ENCODE assay signal across 16 mouse cellular contexts in the genomic region with DNA sequence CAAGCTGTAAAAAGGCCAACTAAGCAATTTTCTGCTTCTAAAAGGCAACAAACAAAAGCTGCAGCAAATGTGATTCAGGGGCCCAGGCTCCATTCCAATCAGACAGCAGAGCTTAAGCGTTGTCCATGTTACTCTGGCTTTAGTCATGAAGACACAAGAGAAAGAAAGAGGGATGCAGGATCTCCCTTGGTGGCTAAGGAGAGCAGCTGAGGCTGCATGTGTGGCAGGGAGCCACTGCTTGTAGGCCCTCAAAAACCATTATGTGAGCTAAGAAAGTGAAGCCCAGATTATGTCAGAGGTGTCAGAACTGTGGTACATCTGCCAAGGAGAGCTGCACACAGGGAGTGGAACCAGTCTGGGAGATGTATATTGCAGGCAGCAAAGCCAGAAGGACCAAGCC. TPM values are rescaled to one million over a fixed set of nuclear protein-coding genes. Genes with fewer than 3 reads are reported as not detected.
A peak's percentile ranks its signal among the peaks of the same experiment; 100 is the strongest.
DNase-seq lines count a peak whose midpoint lies in the region; ATAC-seq lines count a peak whose summit lies in the region.
"Had no signal": no experiment of that assay in that cellular context is flagged by ENCODE, and none has a peak within 500 bp of the region (broad histone marks: within the 10 kb centered on the region; RNA-seq: fewer than 3 reads in every experiment).

No protein-coding gene starts in this region.

- H3K4me1 ChIP-seq in midbrain, embryonic 16.5 days (ENCODE audit: control insufficient read depth, insufficient read depth, low read length), result peaks cover 2% of the 10 kb centered on the region; the same call in 1 of the 2 replicates
- no peaks in the 10 kb centered on the region; the same call in 1 of the 2 replicates for H3K4me1 ChIP-seq in midbrain, embryonic 10.5 days
- no peaks in the 10 kb centered on the region; the same call in 1 of the 2 replicates for H3K4me1 ChIP-seq in hindbrain, embryonic 16.5 days (ENCODE audit: control insufficient read depth, insufficient read depth, low read depth, low read length)
- no peaks in the 10 kb centered on the region for H3K4me1 ChIP-seq in heart, embryonic 10.5 days
- H3K4me1 ChIP-seq: embryonic facial prominence, embryonic 13.5 days; heart, embryonic 15.5 days; limb, embryonic 10.5 days; liver, embryonic 13.5 days; megakaryocyte, embryonic 14.5 days had no signal

- H3K4me3 ChIP-seq in midbrain, embryonic 16.5 days (ENCODE audit: low read depth, low read length), result no peak overlapping the region
- no peak overlapping the region for H3K4me3 ChIP-seq in midbrain, embryonic 10.5 days
- no peak overlapping the region for H3K4me3 ChIP-seq in hindbrain, embryonic 16.5 days (ENCODE audit: low read length)
- no peak overlapping the region for H3K4me3 ChIP-seq in heart, embryonic 10.5 days
- H3K4me3 ChIP-seq: embryonic facial prominence, embryonic 13.5 days; heart, embryonic 15.5 days; limb, embryonic 10.5 days; liver, embryonic 13.5 days; megakaryocyte, embryonic 14.5 days had no signal

- no peak overlapping the region for H3K4me2 ChIP-seq in midbrain, embryonic 16.5 days (ENCODE audit: low read length)
- no peak overlapping the region for H3K4me2 ChIP-seq in hindbrain, embryonic 16.5 days (ENCODE audit: low read length)
- H3K4me2 ChIP-seq: embryonic facial prominence, embryonic 13.5 days; heart, embryonic 15.5 days; liver, embryonic 13.5 days had no signal

- no peaks in the 10 kb centered on the region for H3K36me3 ChIP-seq in midbrain, embryonic 16.5 days (ENCODE audit: control insufficient read depth, insufficient read depth, low read length)
- peaks cover 12% of the 10 kb centered on the region for H3K36me3 ChIP-seq in midbrain, embryonic 10.5 days
- no peaks in the 10 kb centered on the region for H3K36me3 ChIP-seq in hindbrain, embryonic 16.5 days (ENCODE audit: control insufficient read depth, insufficient read depth, low read length)
- peaks cover 3% of the 10 kb centered on the region; the same call in 1 of the 2 replicates for H3K36me3 ChIP-seq in heart, embryonic 10.5 days
- H3K36me3 ChIP-seq: heart, embryonic 15.5 days; liver, embryonic 13.5 days had no signal

- DNase-seq in frontal cortex, adult 2 months (ENCODE audit: extremely low spot score in 1 of 2, low spot score in 1 of 2), result no peak
- no peak for DNase-seq in midbrain, embryonic 10.5 days (ENCODE audit: low spot score)
- DNase-seq in telencephalon, adult 2 months (ENCODE audit: low read depth, low spot score), result peak; percentile 17
- no peak for DNase-seq in heart, embryonic 10.5 days (ENCODE audit: low spot score)
- DNase-seq: cerebellum, postnatal 36 days; layer of hippocampus, adult 9-11 months; liver, embryonic 13.5 days; right cerebral cortex, postnatal 25 days had no signal

- no peaks in the 10 kb centered on the region; the same call in 1 of the 2 replicates for H3K9me3 ChIP-seq in midbrain, embryonic 16.5 days (replicated peaks; ENCODE audit: control insufficient read depth, low read length, poor library complexity, severe bottlenecking)
- H3K9me3 ChIP-seq in midbrain, embryonic 10.5 days (replicated peaks), result no peaks in the 10 kb centered on the region
- H3K9me3 ChIP-seq in hindbrain, embryonic 16.5 days (ENCODE audit: control insufficient read depth, low read length), result no peaks in the 10 kb centered on the region
- H3K9me3 ChIP-seq in heart, embryonic 10.5 days, result no peaks in the 10 kb centered on the region
- H3K9me3 ChIP-seq: embryonic facial prominence, embryonic 13.5 days; heart, embryonic 15.5 days; limb, embryonic 10.5 days; liver, embryonic 13.5 days had no signal

- no peak overlapping the region for H3K9ac ChIP-seq in midbrain, embryonic 16.5 days (ENCODE audit: low read depth, low read length)
- H3K9ac ChIP-seq in hindbrain, embryonic 16.5 days (ENCODE audit: low read depth, low read length), result no peak overlapping the region
- H3K9ac ChIP-seq: embryonic facial prominence, embryonic 13.5 days; heart, embryonic 15.5 days; liver, embryonic 13.5 days had no signal

- peak; percentile 82 for ATAC-seq in frontal cortex, adult (ENCODE audit: low TSS enrichment)
- ATAC-seq in midbrain, embryonic 16.5 days, result peak; percentile 37
- peak; percentile 82 for ATAC-seq in hindbrain, embryonic 16.5 days

- H3K27ac ChIP-seq in midbrain, embryonic 16.5 days (ENCODE audit: low read length), result no peak overlapping the region
- no peak overlapping the region for H3K27ac ChIP-seq in midbrain, embryonic 10.5 days (replicated peaks)
- H3K27ac ChIP-seq in hindbrain, embryonic 16.5 days (ENCODE audit: low read depth, low read length), result peak overlapping the region; percentile 4
- no peak overlapping the region for H3K27ac ChIP-seq in heart, embryonic 10.5 days
- H3K27ac ChIP-seq: embryonic facial prominence, embryonic 13.5 days; heart, embryonic 15.5 days; kidney, postnatal 0 days; limb, embryonic 10.5 days; liver, embryonic 13.5 days had no signal

- 52% methylated on average over 1 of the region's 1 CpGs for WGBS in midbrain, embryonic 16.5 days
- 94% methylated on average over 1 of the region's 1 CpGs for WGBS in midbrain, embryonic 10.5 days
- 67% methylated on average over 1 of the region's 1 CpGs for WGBS in hindbrain, embryonic 16.5 days
- 97% methylated on average over 1 of the region's 1 CpGs for WGBS in heart, embryonic 10.5 days

- H3K27me3 ChIP-seq in midbrain, embryonic 16.5 days (ENCODE audit: control insufficient read depth, insufficient read depth, low read depth, low read length), result no peaks in the 10 kb centered on the region
- H3K27me3 ChIP-seq in midbrain, embryonic 10.5 days (ENCODE audit: low read depth, poor library complexity, severe bottlenecking), result no peaks in the 10 kb centered on the region
- H3K27me3 ChIP-seq in hindbrain, embryonic 16.5 days (replicated peaks; ENCODE audit: control insufficient read depth, insufficient read depth, low read length), result no peaks in the 10 kb centered on the region
- H3K27me3 ChIP-seq in heart, embryonic 10.5 days (ENCODE audit: insufficient read depth, poor library complexity, severe bottlenecking), result no peaks in the 10 kb centered on the region
- H3K27me3 ChIP-seq: embryonic facial prominence, embryonic 13.5 days; heart, embryonic 15.5 days; liver, embryonic 13.5 days; megakaryocyte, embryonic 14.5 days had no signal

RNA-seq across cellular contexts. Expression of a gene that starts 36.7 kb away (rescaled TPM):
- 48.0 and 50.4 TPM in 2 replicates for polyA plus RNA-seq in frontal cortex, adult 2 months (2012; rRNA removed)
- polyA plus RNA-seq in midbrain, embryonic 16.5 days (2015; fragmentation: Nextera tagmentation; extraction: Ambion mirVana), result 212 and 217 TPM in 2 replicates
- polyA plus RNA-seq in midbrain, embryonic 10.5 days (2016; fragmentation: Nextera tagmentation; extraction: Ambion mirVana), result 116 and 120 TPM in 2 replicates
- 212 and 250 TPM in 2 replicates for polyA plus RNA-seq in hindbrain, embryonic 16.5 days (2015; fragmentation: Nextera tagmentation; extraction: Ambion mirVana)
- 95.8 and 116 TPM in 2 replicates for polyA plus RNA-seq in heart, embryonic 10.5 days (2016; fragmentation: Nextera tagmentation; extraction: Ambion mirVana)
